Mouse (Mus musculus) lung, adult 2 months (tissue): ENCODE measurements at regions not wholly inside any gene's neighbourhood (a gene's known extent, or its start where the extent isn't known, plus 50 kb on each side); places are given as distances from the start of the nearest gene placed in this dataset.

Source experiments
- DNase-seq: peaks from one replicate; pipeline ENCODE4 v3.0.0; 2022
- H3K4me1 ChIP-seq: fragments of 200-500 bp; 2 replicates; pipeline ENCODE4 v1.6.1; 2011; ENCODE audit warnings: low read length; ENCODE audit not compliant: control insufficient read depth, insufficient read depth
- H3K4me3 ChIP-seq: fragments of 200-500 bp; replicated peaks from 2 replicates; pipeline ENCODE3; 2011; ENCODE audit warnings: low read depth, mild to moderate bottlenecking, control low read depth, low read length; ENCODE audit errors: extremely low read depth
- CTCF ChIP-seq: fragments of 200-500 bp; IDR thresholded peaks from 2 replicates; pipeline ENCODE4 v1.5.1; 2011; ENCODE audit warnings: mild to moderate bottlenecking, low read length, control low read depth; ENCODE audit not compliant: insufficient read depth
- POLR2A ChIP-seq: fragments of 200-500 bp; IDR thresholded peaks from 2 replicates; pipeline ENCODE4 v1.6.1; 2011; ENCODE audit warnings: low read depth, mild to moderate bottlenecking, control low read depth, low read length, borderline replicate concordance; ENCODE audit errors: extremely low read depth
- WGBS: fragments of 180-500 bp; shearing (Covaris S2); methylation state at CpG from one replicate; pipeline ENCODE4 v1.1.7; 2018; 5-methylcytosine and 5-hydroxymethylcytosine counted together

- WGBS: 87% methylated on average over 3 of the region's 3 CpGs
- TF ChIP-seq POLR2A (no peak), CTCF (no peak)
- DNase-seq: no peak
- Histone ChIP-seq H3K4me1 (no peaks in the 10 kb centered on the region), H3K4me3 (no peak overlapping the region)
Measured at GRCm38 (mm10) chr3:39937719-39938278, 593.3 kb upstream of the Intu start.

DNA sequence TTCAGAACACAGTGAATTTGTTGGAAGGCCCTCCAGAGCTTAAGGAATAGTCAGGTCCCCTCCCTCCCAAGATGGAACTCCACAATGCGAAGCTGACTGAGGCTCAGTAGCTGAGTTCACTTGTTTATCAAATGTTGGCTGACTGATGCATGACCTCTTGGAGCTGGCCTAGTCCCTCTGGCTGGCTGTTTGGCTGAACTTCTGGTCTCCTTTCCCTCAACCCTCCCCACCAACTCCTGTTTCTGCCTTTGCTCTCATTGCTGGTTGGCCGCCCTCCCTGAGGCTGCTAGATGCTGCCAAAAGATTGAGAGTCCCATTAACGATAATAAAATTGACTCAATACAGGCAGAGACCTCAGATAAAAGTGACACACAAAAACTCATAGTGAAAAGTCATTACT is 586.5 kb upstream of the Intu start:
- Histone ChIP-seq H3K4me1 (no peaks in the 10 kb centered on the region), H3K4me3 (no peak overlapping the region)
- TF ChIP-seq CTCF (no peak), POLR2A (no peak)
- WGBS: 56% methylated on average over 3 of the region's 3 CpGs
- peak; percentile 9 for DNase-seq

DNA sequence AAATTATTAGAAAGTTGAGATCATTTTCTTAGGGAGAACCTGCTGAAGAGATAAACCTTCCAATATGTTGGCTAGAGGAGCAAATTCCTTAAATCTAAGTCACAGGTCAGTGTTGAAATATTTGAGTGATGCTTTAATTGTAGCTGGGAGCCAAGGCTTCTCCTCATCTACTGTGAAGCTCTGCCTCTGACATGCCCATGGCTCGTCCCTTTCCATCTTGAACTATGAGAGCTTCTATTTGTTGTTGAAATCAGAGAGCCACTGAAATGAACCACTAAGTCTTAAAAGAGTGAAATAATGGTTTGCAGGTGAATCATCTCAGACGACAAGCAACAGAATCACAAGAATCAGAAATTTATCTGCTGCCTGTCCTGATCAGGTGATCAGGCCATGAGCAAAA is 579.0 kb upstream of the Intu start:
- TF ChIP-seq CTCF (no peak), POLR2A (no peak)
- WGBS: 65% methylated on average over 2 of the region's 2 CpGs
- no peak for DNase-seq
- H3K4me1 ChIP-seq: no peaks in the 10 kb centered on the region
- no peak overlapping the region for H3K4me3 ChIP-seq

DNA sequence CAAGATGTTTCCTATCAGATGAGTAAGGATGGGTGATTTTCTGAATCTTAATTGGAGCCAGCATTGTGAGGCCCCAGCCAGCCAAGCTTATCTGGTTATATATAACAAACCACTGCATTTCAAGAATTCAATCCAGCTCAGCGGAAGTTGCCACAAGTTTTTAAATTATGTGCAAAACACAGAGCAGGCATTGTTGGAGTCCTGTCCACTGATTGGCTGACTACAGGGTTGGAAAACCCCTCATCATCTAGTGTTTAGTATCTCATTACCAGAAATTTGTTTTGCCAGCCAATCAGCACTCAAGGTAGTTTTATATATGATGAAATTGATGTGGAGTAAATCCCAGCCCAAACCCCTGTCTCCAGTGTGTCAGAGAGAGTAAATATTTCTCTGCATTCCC is 578.5 kb upstream of the Intu start:
- 88% methylated on average over 1 of the region's 1 CpGs for WGBS
- Histone ChIP-seq H3K4me1 (no peaks in the 10 kb centered on the region), H3K4me3 (no peak overlapping the region)
- no peak for DNase-seq
- TF ChIP-seq POLR2A (no peak), CTCF (no peak)

GRCm38 (mm10) chr3:39961836-39962640 is 569.0 kb upstream of the Intu start:
- H3K4me1 ChIP-seq: no peaks in the 10 kb centered on the region
- no peak overlapping the region for H3K4me3 ChIP-seq
- 72% methylated on average over 7 of the region's 7 CpGs for WGBS
- no peak for DNase-seq
- no peak for TF ChIP-seq POLR2A

DNA sequence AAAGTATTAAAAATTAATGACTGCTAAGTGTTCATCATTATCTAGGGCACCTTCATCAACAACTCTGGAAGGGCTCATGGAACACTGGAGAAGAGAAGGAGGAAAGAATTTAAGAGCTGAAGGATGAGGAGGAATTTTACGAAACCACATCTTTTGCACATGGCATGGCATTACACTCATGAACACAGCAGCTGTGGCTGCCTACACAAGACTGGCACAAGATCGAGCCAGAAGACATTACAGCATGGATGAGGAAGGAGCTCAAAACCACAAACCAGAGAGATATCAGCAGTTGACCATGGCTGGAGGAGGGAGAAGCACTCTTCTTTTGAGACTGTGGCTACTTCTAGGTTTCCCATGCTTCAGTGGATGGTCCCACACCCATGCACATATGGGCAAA is 565.7 kb upstream of the Intu start:
- no peak for TF ChIP-seq POLR2A
- TF ChIP-seq CTCF: no peak
- Histone ChIP-seq H3K4me3 (no peak overlapping the region), H3K4me1 (no peaks in the 10 kb centered on the region)
- WGBS: 85% methylated on average over 2 of the region's 2 CpGs
- no peak for DNase-seq

GRCm38 (mm10) chr3:39966390-39966789 is 564.7 kb upstream of the Intu start:
- DNase-seq: no peak
- 82% methylated on average over 2 of the region's 2 CpGs for WGBS
- Histone ChIP-seq H3K4me1 (no peaks in the 10 kb centered on the region), H3K4me3 (no peak overlapping the region)
- TF ChIP-seq POLR2A: no peak
- no peak for TF ChIP-seq CTCF

DNA sequence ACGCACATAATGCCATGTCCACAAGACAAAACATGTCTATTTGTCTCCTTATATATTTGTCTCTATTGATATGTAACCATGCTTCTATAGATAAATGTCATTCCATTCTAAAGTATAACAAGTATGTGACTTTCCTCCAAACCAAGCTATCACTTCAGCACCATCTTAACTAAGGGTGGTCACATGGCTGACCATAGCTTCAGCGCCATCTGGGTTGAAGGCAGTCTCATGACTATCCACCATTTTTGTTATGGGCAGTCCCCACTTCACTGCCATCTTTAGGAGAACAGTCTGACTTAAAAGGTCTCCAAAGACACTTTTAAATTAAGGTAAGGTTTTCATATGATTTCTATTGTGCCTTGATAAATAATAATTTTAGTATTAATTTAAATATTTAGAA is 554.1 kb upstream of the Intu start:
- no peak for DNase-seq
- Histone ChIP-seq H3K4me1 (no peaks in the 10 kb centered on the region; the same call in none of the 2 replicates), H3K4me3 (no peak overlapping the region)
- TF ChIP-seq POLR2A: no peak
- TF ChIP-seq CTCF: no peak
- WGBS: 95% methylated on average over 2 of the region's 2 CpGs

GRCm38 (mm10) chr3:39978916-39979679 is 552.0 kb upstream of the Intu start:
- no peak overlapping the region for H3K4me3 ChIP-seq
- DNase-seq: no peak
- WGBS: 32% methylated on average over 3 of the region's 3 CpGs
- TF ChIP-seq CTCF: no peak
- no peak for TF ChIP-seq POLR2A
- no peaks in the 10 kb centered on the region; the same call in none of the 2 replicates for H3K4me1 ChIP-seq

GRCm38 (mm10) chr3:39982656-39983055 is 548.4 kb upstream of the Intu start:
- no peak overlapping the region for H3K4me3 ChIP-seq
- DNase-seq: no peak
- TF ChIP-seq POLR2A: no peak
- TF ChIP-seq CTCF: no peak
- H3K4me1 ChIP-seq: no peaks in the 10 kb centered on the region; the same call in none of the 2 replicates

DNA sequence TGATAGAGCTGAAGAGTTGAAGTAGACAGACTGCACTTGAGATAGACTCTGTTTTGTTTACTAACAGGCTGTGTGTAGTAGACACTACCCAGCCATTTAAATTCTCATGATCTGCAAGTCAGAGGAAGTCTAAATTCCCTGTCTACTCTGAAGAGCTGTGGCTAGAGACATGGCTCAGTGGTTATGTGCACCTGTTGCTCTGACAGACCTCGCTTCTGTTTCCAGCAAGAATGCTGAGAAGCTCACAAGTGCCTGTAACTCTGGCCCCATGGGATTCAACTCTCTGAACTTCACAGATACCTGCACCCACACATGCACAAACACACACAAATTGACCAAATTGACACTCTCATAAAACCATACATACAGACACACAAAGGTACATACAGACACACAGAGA is 543.4 kb upstream of the Intu start:
- DNase-seq: no peak
- H3K4me3 ChIP-seq: no peak overlapping the region
- TF ChIP-seq CTCF (no peak), POLR2A (no peak)
- WGBS: 92% methylated on average over 1 of the region's 1 CpGs
- no peaks in the 10 kb centered on the region for H3K4me1 ChIP-seq
